Mouse (Mus musculus) urinary bladder, postnatal 36 days (tissue): ENCODE data around the gene Gm43064.
"Not testable (repeated sequence)": the region's sequence is repeated elsewhere in the genome, so short reads cannot be mapped to it uniquely, and the experiment has no call there.

Experiments used
- DNase-seq, 2 experiments: peaks; one replicate each; pipeline ENCODE4 v3.0.0; 2022; ENCODE audit warnings: low spot score in 2 of 2, mixed read lengths in 1 of 2

The Gm43064 gene

DNA sequence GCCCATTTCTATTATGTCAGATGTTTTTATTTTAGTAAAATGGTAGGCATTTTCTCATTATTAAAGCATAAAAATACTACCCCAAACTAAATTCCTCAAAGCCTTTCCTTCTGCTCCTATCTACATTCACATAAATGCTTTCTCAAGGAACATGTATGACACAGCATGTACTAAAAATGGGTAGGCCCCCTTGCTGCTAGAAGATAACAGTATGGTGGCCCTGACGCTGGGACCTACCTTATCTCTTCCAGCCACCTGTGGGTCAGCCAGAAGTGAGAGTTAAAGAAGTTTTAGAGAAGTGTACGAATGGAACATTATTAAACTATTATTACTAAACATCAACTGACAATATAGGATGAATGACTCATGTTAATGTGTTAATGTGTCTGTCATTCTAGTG is 9.9 kb upstream of the Gm43064 start:
- no peak for DNase-seq

- DNase-seq: peak; percentile 67 to 86
Observed at GRCm38 (mm10) chr3:103801631-103802531, 7.5 kb upstream of the Gm43064 start.

DNA sequence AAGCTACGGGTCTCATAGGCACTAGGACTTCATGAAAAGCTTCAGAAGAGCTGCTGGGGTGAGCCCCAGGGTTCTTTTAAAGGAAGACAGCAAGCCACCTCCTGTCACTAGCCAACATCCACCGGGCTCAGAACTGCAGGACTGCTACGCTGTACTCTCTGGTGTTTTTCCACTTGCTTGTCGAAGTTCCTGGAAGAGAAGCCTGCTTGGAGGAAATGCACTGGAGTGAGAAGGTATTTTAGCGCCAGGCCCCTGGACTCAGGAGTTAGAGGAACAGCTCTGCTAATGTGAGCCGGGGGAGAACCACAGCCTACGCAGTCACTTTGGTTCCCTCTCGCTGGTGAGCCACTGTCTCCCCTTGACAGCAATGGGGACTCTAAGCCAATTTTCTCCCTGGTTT is 6.5 kb upstream of the Gm43064 start:
- DNase-seq: no peak

GRCm38 (mm10) chr3:103805671-103806070 is 3.7 kb upstream of the Gm43064 start:
- DNase-seq: no peak

DNA sequence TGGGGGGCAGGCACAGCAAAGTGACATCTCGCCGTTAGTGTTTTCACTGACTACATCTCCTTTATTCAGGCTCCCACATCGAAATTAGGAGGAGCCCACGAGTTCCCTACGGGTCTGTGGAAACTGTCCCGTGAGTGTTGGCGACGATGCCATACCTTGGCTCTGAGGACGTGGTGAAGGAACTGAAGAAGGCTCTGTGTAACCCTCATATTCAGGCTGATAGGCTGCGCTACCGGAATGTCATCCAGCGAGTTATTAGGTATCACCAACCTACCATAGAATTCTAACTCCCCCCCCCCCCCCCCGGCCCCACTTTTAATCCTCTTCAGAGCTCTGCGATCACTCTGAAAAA is 402 bp downstream of the Gm43064 start:
- no peak for DNase-seq

DNA sequence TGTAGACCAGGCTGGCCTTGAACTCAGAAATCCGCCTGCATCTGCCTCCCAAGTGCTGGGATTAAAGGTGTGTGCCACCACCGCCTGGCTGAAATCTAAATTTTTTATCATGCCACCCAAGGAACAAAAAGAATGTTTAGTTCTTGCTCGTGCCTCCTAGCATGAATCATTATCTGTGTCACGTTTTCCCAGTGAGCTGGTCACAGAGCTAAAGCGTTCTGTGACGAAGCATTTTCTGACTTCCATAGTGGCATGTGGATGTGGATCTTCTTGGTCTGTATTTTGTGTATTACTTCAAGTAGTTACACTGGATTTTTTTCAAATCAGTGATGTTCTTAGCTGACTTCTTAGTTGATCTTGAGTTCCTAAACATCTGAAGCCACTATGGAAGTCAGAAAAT is 1.6 kb downstream of the Gm43064 start:
- no peak for DNase-seq

DNA sequence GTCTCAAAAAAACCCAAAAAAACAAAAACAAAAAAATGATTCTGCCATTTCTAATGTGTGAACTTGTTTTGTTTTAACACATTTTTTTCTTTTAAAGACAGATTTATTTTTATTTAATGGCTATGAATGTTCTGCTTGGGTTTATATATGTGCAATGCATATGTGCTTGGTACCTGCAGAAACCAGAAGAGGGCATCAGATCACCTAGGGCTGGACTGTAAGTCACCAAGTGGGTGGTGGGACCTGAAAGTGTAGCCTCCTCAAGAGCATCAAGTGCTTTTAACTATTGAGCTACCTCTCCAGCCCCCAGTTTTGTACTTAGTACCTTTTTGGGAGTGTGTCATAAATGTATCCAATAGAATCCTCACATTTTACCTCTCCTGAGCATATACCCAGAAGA is 18.2 kb downstream of the Gm43064 start:
- DNase-seq: no peak

GRCm38 (mm10) chr3:103829036-103829435 is 19.7 kb downstream of the Gm43064 start:
- no peak for DNase-seq

GRCm38 (mm10) chr3:103830681-103831080 is 21.3 kb downstream of the Gm43064 start:
- not testable (repeated sequence) for DNase-seq

DNA sequence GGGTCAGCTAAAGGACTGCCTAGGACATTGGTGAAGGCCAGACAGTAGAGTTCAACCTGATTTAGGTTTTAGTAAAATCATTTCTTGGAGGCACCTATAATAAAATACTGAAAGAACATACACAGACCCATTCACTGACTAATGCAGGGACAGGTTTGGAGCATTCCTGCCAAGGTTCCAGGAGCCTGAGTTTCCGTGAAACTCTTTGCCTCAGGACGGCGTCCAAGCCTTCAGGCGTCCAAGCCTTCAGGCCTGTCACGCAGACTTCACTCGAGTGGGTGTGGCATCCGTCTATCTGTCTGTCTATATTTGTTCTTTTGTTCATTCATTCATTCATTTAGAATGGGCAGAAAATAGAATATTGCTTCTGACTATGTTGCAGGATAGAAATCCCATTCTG is 21.8 kb downstream of the Gm43064 start:
- no peak for DNase-seq

GRCm38 (mm10) chr3:103832426-103832825 is 23.1 kb downstream of the Gm43064 start, which contains the start of gene Bcl2l15:
Gene Bcl2l15 (plus strand): TSS chr3:103832601.
- no peak for DNase-seq

DNA sequence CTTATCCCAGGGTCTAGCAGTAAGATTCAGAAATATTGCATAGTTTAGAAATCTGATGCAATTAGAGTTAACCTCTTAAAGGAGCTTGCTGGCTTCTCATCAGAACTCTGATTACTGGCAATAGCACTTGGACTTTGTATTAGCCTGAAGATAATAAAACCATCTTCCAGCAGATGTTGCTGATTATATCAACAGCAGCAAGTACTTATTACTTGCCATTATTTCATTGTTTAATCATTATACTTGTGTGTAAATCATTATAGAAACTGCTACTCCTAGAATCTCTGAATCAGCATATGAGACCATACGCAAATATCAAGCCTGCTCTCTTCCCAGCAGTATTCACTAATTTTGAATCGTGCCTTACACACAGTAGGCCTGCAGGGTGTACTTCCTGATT is 24.6 kb downstream of the Gm43064 start:
- DNase-seq: no peak

GRCm38 (mm10) chr3:103835272-103835950 is 26.0 kb downstream of the Gm43064 start:
- no peak for DNase-seq

DNA sequence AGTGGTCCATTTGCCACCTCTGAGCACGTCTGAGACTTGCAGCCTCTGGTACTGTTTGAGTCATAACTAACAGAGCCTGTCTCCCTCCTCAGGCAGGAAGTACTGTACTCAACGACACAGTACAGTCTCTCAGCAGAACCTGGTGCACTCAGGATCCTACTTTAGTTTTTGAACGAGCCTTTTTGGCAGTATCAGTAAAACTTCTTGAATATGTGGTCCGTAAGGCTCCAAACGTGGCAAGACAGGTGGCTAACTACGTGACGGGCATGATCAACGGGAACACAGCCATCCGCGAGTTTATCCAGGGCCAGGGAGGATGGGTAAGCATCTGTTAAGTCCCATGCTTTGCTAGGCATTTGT is 26.6 kb downstream of the Gm43064 start:
- DNase-seq: no peak

DNA sequence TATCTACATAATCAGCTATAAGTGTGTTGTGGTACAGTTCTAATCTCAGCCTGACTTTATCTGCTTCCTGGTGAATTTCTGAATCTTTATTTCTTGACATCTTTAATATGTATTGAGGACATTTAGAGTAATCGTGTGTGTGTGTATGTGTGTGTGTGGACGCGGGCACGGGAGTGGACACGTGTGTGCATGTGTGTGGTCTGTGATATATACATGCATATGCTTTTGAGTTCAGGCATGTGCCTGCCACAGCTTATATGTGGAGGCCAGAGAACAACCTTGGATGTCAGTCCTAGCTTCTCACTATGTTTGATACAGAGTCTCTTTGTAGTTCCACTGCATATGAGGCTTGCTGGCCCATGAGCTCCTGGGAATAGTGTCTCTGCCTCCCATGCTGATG is 27.1 kb downstream of the Gm43064 start:
- DNase-seq: no peak

DNA sequence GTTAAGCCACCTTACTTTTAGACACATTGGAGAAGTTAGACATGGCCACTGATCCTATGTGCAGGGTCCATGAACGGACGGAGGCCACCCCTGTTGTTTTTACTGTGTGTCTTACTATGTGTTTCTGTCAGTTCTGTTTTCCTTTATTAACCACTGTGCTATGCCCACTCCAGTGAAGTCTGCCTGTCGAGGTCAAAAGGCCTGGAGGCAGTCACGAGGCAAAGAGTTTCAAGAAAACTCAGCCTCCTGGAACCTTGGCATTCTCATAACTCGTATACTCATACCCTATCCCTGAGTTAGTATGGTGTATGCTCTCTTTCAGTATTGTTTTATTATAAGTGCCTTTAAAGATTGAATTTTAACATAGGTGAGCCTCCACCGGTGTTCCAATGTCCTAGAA is 30.3 kb downstream of the Gm43064 start:
- DNase-seq: no peak

DNA sequence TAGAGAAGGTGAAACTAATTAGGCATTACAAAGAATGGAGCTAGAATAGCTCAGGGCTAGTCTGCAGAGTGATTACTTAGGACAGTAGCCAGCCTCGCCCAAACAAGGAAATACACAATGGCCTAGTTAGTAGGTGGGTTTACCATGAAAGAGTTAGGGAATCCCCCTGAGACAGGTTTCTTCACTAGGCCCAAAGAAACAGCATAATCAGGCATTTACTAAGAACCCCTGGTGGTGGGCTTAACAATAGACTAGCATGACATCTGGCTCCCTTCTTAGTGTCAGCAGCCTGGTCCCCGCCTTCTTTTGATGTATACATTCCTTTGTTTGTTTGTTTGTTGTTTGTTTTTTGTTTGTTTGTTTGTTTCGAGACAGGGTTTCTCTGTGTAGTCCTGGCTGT is 30.8 kb downstream of the Gm43064 start:
- DNase-seq: not testable (repeated sequence)

- not testable (repeated sequence) for DNase-seq
Observed at GRCm38 (mm10) chr3:103840946-103841345, 31.6 kb downstream of the Gm43064 start.

DNA sequence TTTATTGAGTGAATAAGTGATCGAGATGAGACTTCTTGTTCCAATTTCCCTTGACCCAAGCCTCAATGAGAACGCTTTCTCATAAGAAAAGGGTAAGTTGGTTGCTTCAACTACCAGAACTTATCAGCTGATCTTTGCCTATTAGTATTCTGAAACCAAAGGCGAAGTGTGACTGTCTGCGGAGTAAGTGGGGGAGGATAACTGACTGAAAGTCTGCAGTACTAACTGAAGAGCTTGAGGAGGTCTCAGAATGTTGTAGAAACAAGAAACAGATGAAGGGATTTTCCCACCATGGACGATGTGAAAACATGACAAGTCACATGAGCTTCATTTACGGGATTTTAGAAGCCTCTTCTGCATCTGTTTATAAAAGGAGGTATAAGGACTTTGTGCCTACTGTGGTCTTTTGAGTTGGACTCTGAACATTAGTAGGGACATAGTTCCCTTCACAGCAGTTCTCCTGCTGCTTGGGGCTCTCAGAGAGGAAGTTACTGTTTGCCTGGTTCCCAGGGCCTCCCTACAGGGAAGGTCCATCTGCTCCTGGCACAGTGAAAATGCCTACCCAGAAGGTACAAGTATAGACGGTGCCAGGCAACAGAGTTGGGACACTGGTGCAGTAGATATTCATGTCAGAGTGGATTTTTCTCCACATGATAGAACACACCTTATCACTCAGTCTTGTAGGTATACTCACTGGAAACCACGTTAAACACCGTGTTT is 41.4 kb downstream of the Gm43064 start:
- no peak for DNase-seq

DNA sequence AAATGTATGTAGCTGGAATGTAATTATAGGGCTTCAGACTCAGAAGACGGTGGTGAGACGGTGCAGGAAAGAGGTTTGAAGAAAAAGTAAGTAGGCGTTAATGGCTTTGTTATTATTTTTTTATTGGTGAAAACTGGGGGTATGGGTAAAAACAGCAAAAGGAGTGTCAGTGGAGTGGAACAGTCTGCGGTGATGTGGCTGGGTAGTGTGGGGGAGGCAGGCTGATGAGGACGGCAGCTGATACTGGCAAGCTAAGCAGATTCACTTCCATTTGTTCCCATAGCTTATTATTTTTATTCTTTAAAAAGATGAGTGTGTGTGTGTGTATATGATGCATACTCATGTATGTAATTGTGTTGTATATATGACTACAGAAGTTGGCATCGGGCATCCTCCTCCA is 42.1 kb downstream of the Gm43064 start:
- no peak for DNase-seq

DNA sequence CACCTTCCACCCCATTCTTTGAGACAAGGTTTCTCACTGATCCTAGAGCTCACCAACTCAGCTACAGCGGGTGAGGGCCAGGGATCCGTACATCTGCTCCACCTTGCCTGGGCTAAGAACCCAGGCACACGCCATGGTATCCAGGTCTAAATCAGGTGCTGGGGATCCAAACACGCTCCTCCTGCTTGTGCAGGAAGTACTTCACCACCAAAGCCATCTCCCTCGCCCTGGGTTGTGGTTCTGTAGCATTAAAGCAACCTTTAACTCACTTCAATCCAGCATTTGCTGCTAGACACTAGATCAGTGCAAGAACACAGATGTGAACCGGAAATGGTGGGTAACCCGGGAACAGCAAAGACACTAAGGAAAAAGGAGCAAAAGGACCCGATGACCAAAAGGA is 42.5 kb downstream of the Gm43064 start:
- no peak for DNase-seq

DNA sequence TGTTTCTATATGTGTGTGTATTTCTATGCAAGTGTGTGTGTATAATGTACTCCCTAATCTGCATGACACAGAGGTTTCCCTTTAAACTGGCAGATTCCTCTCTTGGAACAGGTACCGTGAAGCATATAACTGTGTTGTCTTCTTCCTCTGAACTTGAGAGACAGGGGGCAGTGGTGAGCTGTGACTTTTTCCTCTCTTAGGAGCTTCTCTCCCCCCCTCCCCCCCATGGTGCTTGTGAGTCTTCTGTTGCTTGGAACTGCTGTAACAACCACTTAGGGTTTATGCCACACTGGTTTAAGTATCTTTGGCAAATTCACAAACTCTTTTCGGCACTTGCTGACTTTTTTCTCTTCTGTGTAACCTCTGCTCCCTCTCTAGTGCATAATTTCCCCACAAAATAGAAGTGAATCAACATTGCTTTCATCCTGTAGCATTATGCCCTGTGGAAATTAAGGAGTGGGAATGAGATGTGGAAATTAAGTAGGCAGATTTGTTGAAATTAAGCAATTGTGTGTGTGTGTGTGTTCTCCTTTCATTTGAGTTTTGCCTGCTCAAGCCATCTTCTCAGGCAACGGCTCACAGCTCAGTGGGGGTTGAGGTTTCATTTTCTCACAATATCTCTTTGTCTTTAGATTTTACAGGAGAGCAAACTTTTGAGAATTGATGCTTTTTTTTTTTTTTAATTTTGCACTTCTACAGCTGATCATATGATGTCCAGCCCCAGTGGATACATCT is 43.4 kb downstream of the Gm43064 start:
- no peak for DNase-seq
